Mouse (Mus musculus): ENCODE results near the gene Sumo2.
"Not testable (repeated sequence)": the region's sequence is repeated elsewhere in the genome, so short reads cannot be mapped to it uniquely, and the experiment has no call there.

Sumo2 gene

DNA sequence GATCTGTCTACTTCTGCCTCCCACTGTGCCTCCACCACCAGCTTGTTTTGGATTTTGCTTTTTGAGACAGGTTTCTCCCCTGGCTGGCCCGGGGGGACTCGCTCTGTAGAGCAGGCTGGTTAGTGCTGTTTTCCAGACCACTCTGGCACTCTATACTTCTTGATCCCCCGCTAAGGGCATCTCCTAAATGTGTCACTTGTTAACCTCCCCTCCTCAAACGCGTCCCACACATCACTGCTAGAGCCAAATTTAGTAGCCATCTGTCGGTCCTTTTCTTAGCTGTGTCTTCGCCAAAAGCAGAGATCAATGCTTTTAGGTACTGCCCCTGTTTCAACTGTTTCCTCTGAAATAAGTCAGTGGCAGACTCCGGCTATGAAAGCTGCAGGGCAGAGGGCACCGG lies 17.4 kb downstream of the Sumo2 start:
- DNase-seq = no peak

DNA sequence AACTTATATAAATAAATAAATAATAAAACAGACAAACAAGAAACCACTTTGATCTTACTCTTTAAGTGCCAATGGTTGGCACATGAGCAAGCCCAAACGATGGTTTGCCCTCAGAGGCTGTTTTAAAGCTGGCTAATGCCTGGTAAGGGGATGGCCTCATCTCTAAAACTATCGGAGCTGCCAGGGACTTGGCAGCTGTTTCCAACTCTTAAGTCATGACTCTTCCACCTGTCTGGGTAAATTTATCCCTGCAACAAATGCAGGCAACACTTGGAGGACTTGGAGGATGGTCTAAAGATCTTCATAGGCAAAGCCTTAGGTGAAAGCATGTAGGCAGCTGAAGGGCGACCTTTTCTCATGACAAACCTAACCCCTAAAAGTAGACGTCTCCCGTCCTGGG lies 19.1 kb downstream of the Sumo2 start:
- no peak for DNase-seq

DNA sequence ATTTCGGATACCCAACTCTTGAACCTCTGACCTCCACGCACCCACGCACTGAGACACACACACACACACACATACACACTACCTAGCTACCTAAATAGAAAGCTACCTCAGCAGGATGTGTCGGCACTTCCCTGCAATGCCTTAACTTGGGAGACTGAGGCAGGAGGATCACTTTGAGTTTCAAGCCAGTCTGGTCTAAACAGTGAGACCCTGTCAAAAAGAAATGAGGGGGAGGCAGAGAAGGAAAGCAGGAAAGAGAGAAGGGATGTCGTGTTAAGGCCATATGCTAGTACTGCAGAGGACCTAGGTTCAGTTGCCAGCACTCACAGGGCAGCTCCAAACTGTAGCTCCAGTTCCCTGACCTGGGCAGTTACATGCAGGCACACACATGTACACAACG lies 21.1 kb downstream of the Sumo2 start:
- no peak for DNase-seq

GRCm38 (mm10) chr11:115514238-115514663 lies 21.8 kb downstream of the Sumo2 start, which contains the start of gene Jpt1:
Gene Jpt1, minus strand, starts transcription at chr11:115514387.
- DNase-seq = peak; percentile 96 to 98

GRCm38 (mm10) chr11:115513271-115514237 lies 22.5 kb downstream of the Sumo2 start:
- no peak for DNase-seq

GRCm38 (mm10) chr11:115512407-115513183 lies 23.5 kb downstream of the Sumo2 start:
- peak; percentile 65 to 66 for DNase-seq

GRCm38 (mm10) chr11:115512004-115512403 lies 24.1 kb downstream of the Sumo2 start:
- no peak for DNase-seq

DNA sequence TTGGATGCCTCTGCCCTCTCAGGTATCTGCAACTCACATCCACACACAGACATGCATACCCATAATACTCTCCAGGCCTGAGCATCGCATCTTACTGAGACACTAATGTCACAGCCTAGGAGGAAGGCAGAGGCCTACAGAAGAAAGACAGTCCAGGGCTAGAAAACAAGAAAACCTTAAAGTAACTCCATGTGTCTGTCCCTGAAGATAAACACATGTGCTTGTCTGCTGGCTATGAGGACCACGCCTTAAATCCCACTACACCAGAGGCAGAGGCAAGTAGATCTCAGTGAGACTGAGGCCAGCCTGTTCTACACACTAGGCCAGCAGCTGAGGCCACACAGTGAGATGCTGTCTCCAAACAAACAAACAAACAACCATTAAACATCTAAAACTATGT lies 25.0 kb downstream of the Sumo2 start:
- no peak for DNase-seq

DNA sequence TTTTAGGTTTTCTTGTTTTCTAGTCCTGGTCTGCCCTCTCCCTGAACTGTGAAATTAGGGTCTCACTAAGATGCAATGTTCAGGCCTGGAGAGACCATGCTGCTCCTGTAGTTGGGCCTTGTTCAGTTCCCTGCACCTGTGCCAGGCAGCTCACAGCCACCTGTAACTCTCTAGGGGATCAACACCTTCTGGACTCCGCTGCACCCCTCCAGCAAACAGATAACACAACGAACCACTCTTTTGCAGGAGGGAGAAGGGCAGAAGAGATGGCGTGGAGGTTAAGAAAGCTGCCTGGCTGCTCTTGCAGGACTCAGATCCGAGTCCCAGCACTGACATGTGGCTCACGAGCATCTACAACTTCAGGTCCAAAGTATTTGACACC lies 25.6 kb downstream of the Sumo2 start:
- no peak for DNase-seq

DNA sequence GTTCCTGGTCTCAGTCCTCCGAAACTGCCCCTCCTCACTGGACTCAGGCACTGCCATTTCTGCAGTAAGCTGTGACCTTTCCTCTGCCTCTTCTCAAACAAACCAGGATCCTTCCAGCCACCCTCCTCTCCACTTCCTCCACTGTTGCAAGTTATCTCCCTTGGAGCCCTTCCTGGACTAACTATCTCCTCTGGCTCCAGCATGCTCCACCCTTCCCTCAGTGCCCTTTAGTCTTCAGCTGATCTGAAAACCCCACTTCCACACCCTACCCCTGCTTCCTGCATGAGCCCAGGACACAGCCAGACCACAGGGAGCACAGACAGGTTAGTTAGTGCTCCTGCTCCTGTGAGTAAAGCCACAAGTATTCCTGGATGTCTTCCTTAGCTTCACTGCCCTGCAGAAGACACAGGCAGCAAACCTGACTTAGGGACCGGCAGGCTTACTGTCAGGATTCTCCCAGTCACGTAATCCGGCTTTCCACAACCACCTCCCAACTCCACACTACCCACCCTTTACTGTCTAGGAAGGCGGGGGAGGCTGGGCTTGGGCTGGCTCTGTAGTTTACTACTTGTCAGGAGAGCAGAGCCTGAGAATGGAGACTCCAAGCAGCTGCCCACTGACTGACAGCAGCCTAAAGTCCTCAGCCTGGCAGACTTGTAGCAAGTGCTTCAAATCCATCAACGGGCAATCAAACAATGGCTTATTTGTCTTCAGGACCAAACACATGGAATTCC lies 26.1 kb downstream of the Sumo2 start:
- DNase-seq = no peak

- no peak for DNase-seq
Observed at GRCm38 (mm10) chr11:115508061-115508460, 28.0 kb downstream of the Sumo2 start.

DNA sequence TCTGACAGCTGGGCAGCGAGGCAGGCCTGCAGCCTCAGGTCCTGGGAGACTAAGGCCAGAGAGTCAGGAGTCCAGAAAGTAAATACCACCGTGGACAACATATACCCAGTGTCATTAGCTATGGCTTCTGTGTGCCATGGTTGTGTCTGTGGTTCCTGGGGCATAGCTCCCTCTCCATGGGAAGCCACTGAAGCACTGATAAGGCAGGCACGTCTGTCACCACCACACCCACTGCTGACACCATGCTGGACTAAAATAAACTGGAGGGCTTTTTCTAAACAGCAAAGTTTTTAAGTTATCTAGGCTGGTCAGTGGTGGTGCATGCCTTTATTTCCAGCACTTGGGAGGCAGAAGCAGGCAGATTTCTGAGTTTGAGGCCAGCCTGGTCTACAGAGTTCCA lies 29.5 kb downstream of the Sumo2 start:
- no peak for DNase-seq

GRCm38 (mm10) chr11:115502636-115503035 lies 33.4 kb downstream of the Sumo2 start:
- DNase-seq = no peak

DNA sequence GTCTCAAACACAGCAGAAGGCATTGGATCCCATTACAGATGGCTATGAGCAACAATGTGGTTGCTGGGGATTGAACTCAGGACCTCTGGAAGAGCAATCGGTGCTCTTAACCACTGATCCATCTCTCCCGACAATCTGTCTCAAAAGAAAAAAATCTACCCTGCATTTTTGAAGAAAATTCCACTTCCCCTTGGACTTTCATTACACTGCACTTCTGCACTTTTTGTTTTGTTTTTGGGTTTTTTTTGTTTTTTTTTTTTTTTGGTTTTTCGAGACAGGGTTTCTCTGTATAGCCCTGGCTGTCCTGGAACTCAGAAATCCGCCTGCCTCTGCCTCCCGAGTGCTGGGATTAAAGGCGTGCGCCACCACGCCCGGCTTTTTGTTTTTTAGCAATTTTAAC lies 39.5 kb downstream of the Sumo2 start:
- not testable (repeated sequence) for DNase-seq

DNA sequence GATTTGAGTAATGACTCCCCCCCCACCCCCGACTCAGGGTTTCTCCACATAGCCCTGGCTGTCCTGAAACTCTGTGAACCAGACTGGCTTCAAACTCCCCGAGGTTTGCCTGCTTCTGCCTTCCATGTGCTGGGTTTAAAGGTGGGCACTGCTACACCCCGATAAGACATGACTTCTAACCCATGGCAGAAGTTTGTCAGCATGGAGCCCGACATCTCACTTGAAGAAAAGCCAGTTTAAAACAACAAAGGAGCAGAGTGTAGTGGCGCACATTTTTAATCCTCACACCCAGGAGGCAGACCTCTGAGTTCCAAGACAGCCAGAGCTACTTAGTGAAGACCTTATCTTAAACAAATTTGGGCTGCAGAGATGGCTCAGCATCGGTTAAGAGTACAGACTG lies 43.7 kb downstream of the Sumo2 start:
- DNase-seq = no peak

- peak; percentile 85 to 86 for DNase-seq
Observed at GRCm38 (mm10) chr11:115491356-115492083, 44.6 kb downstream of the Sumo2 start, which contains the start of gene Nt5c. Gene Nt5c, minus strand, starts transcription at chr11:115491862.

DNA sequence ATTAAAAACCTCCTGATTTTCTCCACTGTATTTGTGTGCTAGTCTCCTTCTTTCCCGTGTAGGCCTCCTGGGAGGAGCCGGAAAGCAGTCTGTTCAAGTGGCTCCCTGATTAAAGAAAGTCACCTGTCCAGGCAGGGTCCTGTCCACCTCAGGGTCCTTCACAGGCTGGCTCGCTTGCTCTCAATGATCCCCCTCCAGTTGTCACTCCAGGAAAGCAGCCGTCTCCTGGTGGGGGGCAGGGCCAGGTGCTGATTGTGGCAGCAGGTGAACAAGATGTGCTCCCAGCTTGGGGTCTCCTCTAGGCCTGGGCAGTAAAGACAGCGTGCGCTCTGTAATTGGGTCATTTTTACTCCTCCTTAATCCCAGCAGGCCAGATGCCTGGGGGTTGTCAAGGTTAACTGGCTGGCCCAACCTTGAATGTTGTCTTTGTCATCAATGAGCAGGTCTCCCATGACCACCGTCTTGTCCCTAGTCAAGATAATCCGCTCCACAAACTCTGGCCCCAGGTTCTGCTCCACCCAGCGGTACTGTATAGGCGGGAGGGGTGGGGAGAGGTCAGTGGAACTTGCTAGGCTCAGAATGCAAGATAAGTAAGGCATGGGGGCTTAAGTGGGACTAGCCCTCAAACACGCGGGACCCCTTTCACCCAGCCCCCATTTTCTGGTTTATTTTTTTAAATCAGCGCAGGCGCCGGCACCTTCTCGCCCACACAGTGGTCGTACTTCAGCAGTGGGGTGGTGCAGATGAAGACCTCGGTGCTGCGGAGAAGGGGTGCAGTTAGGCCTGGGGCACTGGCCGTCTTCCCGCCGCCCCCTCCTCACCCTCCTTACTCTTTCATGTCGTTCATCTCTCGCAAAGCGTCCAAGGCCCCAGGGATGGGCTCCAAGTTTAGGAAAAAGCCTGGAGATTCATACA lies 45.4 kb downstream of the Sumo2 start:
- DNase-seq = no peak

DNA sequence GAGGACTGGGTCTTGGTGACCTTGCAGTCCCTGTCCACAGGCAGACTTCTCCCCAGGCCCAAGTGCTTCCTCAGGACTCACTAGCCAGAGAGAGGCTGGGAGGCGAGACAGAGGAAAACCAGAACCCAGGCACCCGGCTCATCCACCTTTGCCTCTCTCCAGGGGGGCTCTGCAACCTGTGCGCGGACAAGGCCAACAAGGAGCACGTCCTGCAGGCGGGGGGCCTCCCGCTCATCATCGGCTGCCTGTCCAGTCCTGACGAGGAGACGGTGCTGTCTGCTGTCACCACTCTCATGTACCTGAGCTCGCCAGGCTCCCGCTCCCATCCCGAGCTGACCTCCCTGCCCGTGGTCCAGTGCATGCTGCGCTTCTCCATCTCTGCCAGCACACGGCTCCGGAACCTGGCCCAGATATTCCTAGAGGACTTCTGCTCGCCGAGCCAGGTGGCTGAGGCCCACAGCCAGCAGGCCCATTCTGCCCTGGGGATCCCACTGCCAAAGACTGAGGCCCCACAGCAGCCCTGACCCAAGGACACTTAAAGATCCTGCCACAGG lies 47.4 kb downstream of the Sumo2 start:
- DNase-seq = no peak

- no peak for DNase-seq
Observed at GRCm38 (mm10) chr11:115485155-115485554, 50.9 kb downstream of the Sumo2 start.

DNA sequence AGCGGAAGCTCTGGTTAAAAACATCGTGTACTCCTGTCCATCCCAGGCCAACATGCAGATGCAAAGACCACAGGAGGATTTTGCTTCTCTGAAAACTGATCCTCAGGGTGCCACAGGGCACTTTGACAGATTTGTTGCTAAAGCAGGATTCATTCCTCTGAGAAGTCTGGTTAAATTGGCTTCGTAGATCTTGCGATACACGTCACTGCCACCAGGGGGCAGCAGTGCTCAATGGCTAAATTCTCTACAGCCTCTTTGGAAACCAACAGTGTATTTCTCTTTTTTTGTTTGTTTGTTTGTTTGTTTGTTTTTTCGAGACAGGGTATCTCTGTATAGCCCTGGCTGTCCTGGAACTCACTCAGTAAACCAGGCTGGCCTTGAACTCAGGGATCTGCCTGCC lies 52.4 kb downstream of the Sumo2 start:
- peak; percentile 90 to 91 for DNase-seq

- no peak for DNase-seq
Observed at GRCm38 (mm10) chr11:115483278-115483677, 52.8 kb downstream of the Sumo2 start.
